Mouse (Mus musculus) stomach, postnatal 0 days (tissue): Measurements from ENCODE around the gene Got2.

ENCODE experiments used
- CTCF ChIP-seq: IDR thresholded peaks from 2 replicates; pipeline ENCODE4 v1.5.1; 2016; ENCODE audit warnings: antibody characterized with exemption, low read depth, mild to moderate bottlenecking, moderate library complexity
- EP300 ChIP-seq: optimal IDR thresholded peaks from 2 replicates; pipeline ENCODE3; 2016; ENCODE audit warnings: antibody characterized with exemption

- TF ChIP-seq CTCF (no peak), EP300 (no peak)
Measured at GRCm38 (mm10) chr8:95932841-95933240, 44.5 kb upstream of the Got2 start.
